Mouse (Mus musculus): Measurements from ENCODE around the gene Tfdp2. TPM values are rescaled to one million over a fixed set of nuclear protein-coding genes. Genes with fewer than 3 reads are reported as not detected.

The Tfdp2 gene
- polyA plus RNA-seq, 1 experiment, result 59.5 TPM

DNA sequence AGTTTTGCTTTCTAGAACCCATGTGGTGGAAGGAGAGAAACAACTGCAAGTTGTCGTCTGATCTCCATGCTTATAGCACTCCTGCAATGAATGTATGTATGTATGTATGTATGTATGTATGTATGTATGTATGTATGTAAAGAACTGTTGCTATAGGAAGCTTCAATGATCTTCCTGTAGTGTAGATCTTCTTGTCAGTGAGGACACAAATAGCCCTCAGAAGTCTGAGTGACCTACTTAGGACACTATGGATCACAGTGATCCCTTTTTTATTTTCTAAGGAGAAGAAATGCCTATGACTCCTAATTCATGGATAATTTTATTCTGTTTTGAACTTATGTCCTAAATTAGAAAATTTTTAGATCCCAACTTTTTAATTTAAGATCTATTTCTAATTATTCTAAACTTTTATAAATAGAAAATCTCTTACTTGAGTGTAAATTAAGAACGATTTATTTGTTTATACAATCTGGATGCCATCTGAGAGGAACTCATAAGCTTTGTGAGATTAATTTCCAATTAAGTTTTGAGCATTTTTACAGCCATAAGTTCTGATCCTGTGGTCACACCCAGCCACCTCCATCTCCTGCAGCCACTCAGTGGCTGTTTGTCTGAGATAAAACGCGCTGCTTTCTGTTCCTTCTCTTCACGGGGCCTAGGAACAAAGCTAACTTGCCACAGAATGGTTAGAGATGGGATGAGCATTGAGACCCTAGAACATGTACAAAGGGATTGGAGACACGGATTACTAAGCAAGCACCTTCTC lies 70.9 kb downstream of the Tfdp2 start:
- TF ChIP-seq EP300 (IDR thresholded peaks at IDR 0.05; ENCODE audit: insufficient read depth, low read depth, low read length) (no peak), CTCF (IDR thresholded peaks at IDR 0.05; ENCODE audit: low read depth, low read length) (no peak)
- Histone ChIP-seq H3K9me3 (replicated peaks; ENCODE audit: control insufficient read depth, insufficient read depth, low read length, poor library complexity, severe bottlenecking) (no peaks in the 10 kb centered on the region), H3K4me3 (ENCODE audit: low read depth, low read length) (no peak overlapping the region), H3K36me3 (ENCODE audit: control insufficient read depth, insufficient read depth, low read length, poor library complexity, severe bottlenecking) (no peaks in the 10 kb centered on the region), H3K27ac (ENCODE audit: insufficient read depth, low read length) (no peak overlapping the region), H3K4me1 (ENCODE audit: control insufficient read depth, insufficient read depth, low read length) (no peaks in the 10 kb centered on the region), H3K27me3 (ENCODE audit: control insufficient read depth, insufficient read depth, low read length, poor library complexity, severe bottlenecking) (no peaks in the 10 kb centered on the region), H3K9ac (ENCODE audit: low read depth, poor library complexity, severe bottlenecking) (no peak overlapping the region)

DNA sequence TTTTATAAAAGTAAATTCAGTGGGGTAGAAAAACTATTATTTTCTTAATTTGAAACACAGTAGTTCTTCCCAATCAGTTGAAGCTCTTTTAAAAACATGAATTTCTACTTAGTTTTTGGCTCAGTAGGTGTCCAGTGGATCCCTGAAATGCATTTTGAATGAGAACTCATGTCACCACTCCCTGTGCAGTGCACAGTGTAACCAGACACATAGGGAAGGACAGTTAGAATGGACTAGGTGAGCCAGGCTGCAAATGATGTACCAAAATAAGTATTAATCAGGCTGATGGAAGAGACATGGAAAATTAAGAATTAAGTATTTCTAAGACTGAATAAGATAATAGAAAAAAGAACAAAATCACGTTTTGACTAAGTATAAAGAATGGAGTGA lies 71.5 kb downstream of the Tfdp2 start:
- H3K36me3 ChIP-seq (ENCODE audit: control insufficient read depth, insufficient read depth, low read length, poor library complexity, severe bottlenecking), result no peaks in the 10 kb centered on the region
- no peaks in the 10 kb centered on the region for H3K4me1 ChIP-seq (ENCODE audit: control insufficient read depth, insufficient read depth, low read length)

DNA sequence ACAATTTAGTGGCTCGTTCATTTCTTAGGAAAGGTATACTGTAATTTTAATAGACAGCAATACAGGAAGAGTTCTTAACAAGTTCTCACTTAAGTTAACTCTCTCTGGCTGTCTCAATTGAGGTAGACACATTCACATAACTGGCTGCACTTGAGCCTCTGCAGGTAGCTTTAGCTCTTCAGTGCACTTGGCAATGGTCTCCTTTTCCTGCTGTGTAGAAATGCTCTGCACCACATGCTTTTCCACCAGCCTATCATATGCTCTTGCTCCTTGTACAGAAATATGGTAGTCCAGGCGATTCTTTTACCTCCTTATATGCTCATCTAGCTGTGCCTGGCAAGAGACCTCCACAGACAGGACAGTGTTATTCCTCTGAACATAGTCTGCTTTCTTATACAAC lies 73.7 kb downstream of the Tfdp2 start:
- no peaks in the 10 kb centered on the region for H3K27me3 ChIP-seq (ENCODE audit: control insufficient read depth, insufficient read depth, low read length, poor library complexity, severe bottlenecking)
- no peak overlapping the region for H3K4me3 ChIP-seq (ENCODE audit: low read depth, low read length)
- no peak overlapping the region for H3K27ac ChIP-seq (ENCODE audit: insufficient read depth, low read length)
- TF ChIP-seq EP300 (IDR thresholded peaks at IDR 0.05; ENCODE audit: insufficient read depth, low read depth, low read length) (no peak), CTCF (IDR thresholded peaks at IDR 0.05; ENCODE audit: low read depth, low read length) (no peak), POLR2A (IDR thresholded peaks at IDR 0.05; ENCODE audit: insufficient read depth, low read length) (no peak)
- H3K9me3 ChIP-seq (replicated peaks; ENCODE audit: control insufficient read depth, insufficient read depth, low read length, poor library complexity, severe bottlenecking), result no peaks in the 10 kb centered on the region
- no peaks in the 10 kb centered on the region for H3K36me3 ChIP-seq (ENCODE audit: control insufficient read depth, insufficient read depth, low read length, poor library complexity, severe bottlenecking)
- H3K4me1 ChIP-seq (ENCODE audit: control insufficient read depth, insufficient read depth, low read length), result no peaks in the 10 kb centered on the region
- no peak overlapping the region for H3K9ac ChIP-seq (ENCODE audit: low read depth, poor library complexity, severe bottlenecking)

More for the DNA sequence above, 71.5 kb downstream of the Tfdp2 start:
- TF ChIP-seq CTCF (IDR thresholded peaks at IDR 0.05; ENCODE audit: low read depth, low read length) (no peak), EP300 (IDR thresholded peaks at IDR 0.05; ENCODE audit: insufficient read depth, low read depth, low read length) (no peak), POLR2A (IDR thresholded peaks at IDR 0.05; ENCODE audit: insufficient read depth, low read length) (no peak)
- H3K9ac ChIP-seq (ENCODE audit: low read depth, poor library complexity, severe bottlenecking), result no peak overlapping the region
- no peaks in the 10 kb centered on the region for H3K27me3 ChIP-seq (ENCODE audit: control insufficient read depth, insufficient read depth, low read length, poor library complexity, severe bottlenecking)
- no peak overlapping the region for H3K27ac ChIP-seq (ENCODE audit: insufficient read depth, low read length)
- H3K9me3 ChIP-seq (replicated peaks; ENCODE audit: control insufficient read depth, insufficient read depth, low read length, poor library complexity, severe bottlenecking), result no peaks in the 10 kb centered on the region
- no peak overlapping the region for H3K4me3 ChIP-seq (ENCODE audit: low read depth, low read length)

DNA sequence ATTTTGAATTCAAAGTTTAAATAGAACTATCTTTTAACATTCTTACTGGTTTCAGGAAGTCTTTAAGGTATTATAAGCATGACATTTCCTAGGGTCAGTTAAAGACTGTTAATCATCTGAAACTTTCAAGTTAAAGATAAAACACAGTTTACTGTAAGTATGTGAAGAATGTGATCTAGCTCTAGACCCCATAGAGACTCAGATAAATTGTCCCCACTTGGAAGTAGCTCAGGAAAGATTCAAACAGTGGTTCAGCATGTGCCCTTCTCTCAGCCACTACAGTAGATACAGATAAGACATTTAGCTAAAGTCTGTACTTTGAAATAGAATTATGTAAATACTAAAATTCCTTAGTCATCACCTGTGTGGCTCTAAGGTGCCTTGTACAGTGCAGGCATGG lies 79.5 kb downstream of the Tfdp2 start:
- H3K4me3 ChIP-seq (ENCODE audit: low read depth, low read length), result no peak overlapping the region
- no peaks in the 10 kb centered on the region for H3K27me3 ChIP-seq (ENCODE audit: control insufficient read depth, insufficient read depth, low read length, poor library complexity, severe bottlenecking)
- TF ChIP-seq CTCF (IDR thresholded peaks at IDR 0.05; ENCODE audit: low read depth, low read length), result no peak
- TF ChIP-seq EP300 (IDR thresholded peaks at IDR 0.05; ENCODE audit: insufficient read depth, low read depth, low read length), result no peak
- no peak for TF ChIP-seq POLR2A (IDR thresholded peaks at IDR 0.05; ENCODE audit: insufficient read depth, low read length)
- H3K27ac ChIP-seq (ENCODE audit: insufficient read depth, low read length), result no peak overlapping the region
- H3K36me3 ChIP-seq (ENCODE audit: control insufficient read depth, insufficient read depth, low read length, poor library complexity, severe bottlenecking), result no peaks in the 10 kb centered on the region
- H3K4me1 ChIP-seq (ENCODE audit: control insufficient read depth, insufficient read depth, low read length), result no peaks in the 10 kb centered on the region
- H3K9ac ChIP-seq (ENCODE audit: low read depth, poor library complexity, severe bottlenecking), result no peak overlapping the region
- no peaks in the 10 kb centered on the region for H3K9me3 ChIP-seq (replicated peaks; ENCODE audit: control insufficient read depth, insufficient read depth, low read length, poor library complexity, severe bottlenecking)

DNA sequence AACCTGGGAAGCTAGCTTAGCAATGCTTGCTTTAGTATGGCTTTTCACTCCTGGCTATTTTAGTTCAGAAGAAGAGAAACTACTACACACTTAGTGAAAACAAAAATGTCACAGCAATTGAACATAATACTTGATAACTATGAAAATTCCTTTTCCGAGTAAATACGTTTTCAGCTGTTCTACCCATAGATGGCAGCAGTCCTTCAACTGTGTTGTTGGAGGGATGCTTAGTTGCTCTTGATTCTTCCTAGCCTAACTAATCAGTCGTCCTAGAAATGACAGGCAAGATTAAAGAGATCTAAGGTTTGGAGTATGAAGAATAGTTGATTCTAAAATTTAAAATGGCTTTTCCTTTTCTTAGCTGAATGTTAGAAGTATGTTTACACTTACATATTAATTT lies 85.4 kb downstream of the Tfdp2 start:
- H3K36me3 ChIP-seq (ENCODE audit: control insufficient read depth, insufficient read depth, low read length, poor library complexity, severe bottlenecking), result no peaks in the 10 kb centered on the region
- H3K4me3 ChIP-seq (ENCODE audit: low read depth, low read length), result no peak overlapping the region
- no peaks in the 10 kb centered on the region for H3K27me3 ChIP-seq (ENCODE audit: control insufficient read depth, insufficient read depth, low read length, poor library complexity, severe bottlenecking)
- no peaks in the 10 kb centered on the region for H3K9me3 ChIP-seq (replicated peaks; ENCODE audit: control insufficient read depth, insufficient read depth, low read length, poor library complexity, severe bottlenecking)
- no peak for TF ChIP-seq CTCF (IDR thresholded peaks at IDR 0.05; ENCODE audit: low read depth, low read length)
- TF ChIP-seq POLR2A (IDR thresholded peaks at IDR 0.05; ENCODE audit: insufficient read depth, low read length), result no peak
- no peak for TF ChIP-seq EP300 (IDR thresholded peaks at IDR 0.05; ENCODE audit: insufficient read depth, low read depth, low read length)
- H3K4me1 ChIP-seq (ENCODE audit: control insufficient read depth, insufficient read depth, low read length), result no peaks in the 10 kb centered on the region
- no peak overlapping the region for H3K27ac ChIP-seq (ENCODE audit: insufficient read depth, low read length)
- no peak overlapping the region for H3K9ac ChIP-seq (ENCODE audit: low read depth, poor library complexity, severe bottlenecking)

DNA sequence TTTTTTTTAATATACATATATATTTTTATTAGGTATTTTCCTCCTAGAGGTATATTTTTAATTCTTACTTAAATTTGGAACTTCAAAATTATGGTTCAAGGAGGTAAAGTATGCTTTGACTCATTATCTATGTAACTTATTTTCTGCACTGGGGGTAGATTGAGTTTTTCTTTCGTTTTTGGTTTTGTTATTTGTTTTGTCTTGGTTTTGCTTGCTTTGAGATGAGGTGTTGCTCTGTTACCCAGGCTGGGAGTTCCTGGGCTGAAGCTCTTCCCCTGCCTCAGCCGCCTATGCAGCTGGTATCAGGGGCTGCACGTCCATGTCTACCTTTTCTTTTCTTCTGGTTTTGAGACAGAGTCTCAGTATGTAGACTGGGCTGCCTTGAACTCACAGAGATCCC lies 86.0 kb downstream of the Tfdp2 start:
- Histone ChIP-seq H3K9ac (ENCODE audit: low read depth, poor library complexity, severe bottlenecking) (no peak overlapping the region), H3K36me3 (ENCODE audit: control insufficient read depth, insufficient read depth, low read length, poor library complexity, severe bottlenecking) (no peaks in the 10 kb centered on the region), H3K4me3 (ENCODE audit: low read depth, low read length) (no peak overlapping the region), H3K27ac (ENCODE audit: insufficient read depth, low read length) (no peak overlapping the region), H3K27me3 (ENCODE audit: control insufficient read depth, insufficient read depth, low read length, poor library complexity, severe bottlenecking) (no peaks in the 10 kb centered on the region), H3K4me1 (ENCODE audit: control insufficient read depth, insufficient read depth, low read length) (no peaks in the 10 kb centered on the region), H3K9me3 (replicated peaks; ENCODE audit: control insufficient read depth, insufficient read depth, low read length, poor library complexity, severe bottlenecking) (no peaks in the 10 kb centered on the region)
- TF ChIP-seq CTCF (IDR thresholded peaks at IDR 0.05; ENCODE audit: low read depth, low read length), result no peak
- no peak for TF ChIP-seq POLR2A (IDR thresholded peaks at IDR 0.05; ENCODE audit: insufficient read depth, low read length)
- no peak for TF ChIP-seq EP300 (IDR thresholded peaks at IDR 0.05; ENCODE audit: insufficient read depth, low read depth, low read length)

All from ES-Bruce4 (cell line).